Mouse (Mus musculus): ENCODE measurements around the gene Asap3.

Asap3 gene

GRCm38 (mm10) chr4:136206033-136206893, at the start of gene Asap3:
Gene Asap3 (plus strand): TSS chr4:136206365.
- peak; percentile 91 to 94 for DNase-seq (ENCODE audit: low spot score in 2 of 2)

GRCm38 (mm10) chr4:136158498-136158897, 47.7 kb upstream of the Asap3 start:
- DNase-seq (ENCODE audit: low spot score in 2 of 2) = no peak

GRCm38 (mm10) chr4:136159802-136160397, 46.3 kb upstream of the Asap3 start:
- peak; percentile 78 to 83 for DNase-seq (ENCODE audit: low spot score in 2 of 2)

- DNase-seq (ENCODE audit: low spot score in 2 of 2) = peak; percentile 87 to 89
Observed at GRCm38 (mm10) chr4:136163448-136163847, 42.7 kb upstream of the Asap3 start.

GRCm38 (mm10) chr4:136164981-136165380, 41.2 kb upstream of the Asap3 start:
- no peak for DNase-seq (ENCODE audit: low spot score in 2 of 2)

GRCm38 (mm10) chr4:136167701-136168100, 38.5 kb upstream of the Asap3 start:
- no peak for DNase-seq (ENCODE audit: low spot score in 2 of 2)

GRCm38 (mm10) chr4:136170401-136170800, 35.8 kb upstream of the Asap3 start:
- DNase-seq (ENCODE audit: low spot score in 2 of 2) = no peak

GRCm38 (mm10) chr4:136171455-136171854, 34.7 kb upstream of the Asap3 start:
- DNase-seq (ENCODE audit: low spot score in 2 of 2) = no peak

- DNase-seq (ENCODE audit: low spot score in 2 of 2) = peak; percentile 67 to 78
Observed at GRCm38 (mm10) chr4:136172011-136172541, 34.1 kb upstream of the Asap3 start, which contains the start of gene E2f2. Gene E2f2 (plus strand): TSS chr4:136172394.

- DNase-seq (ENCODE audit: low spot score in 2 of 2) = peak in 1 of 2 experiments; percentile 69
Observed at GRCm38 (mm10) chr4:136172542-136173209, 33.5 kb upstream of the Asap3 start.

- no peak for DNase-seq (ENCODE audit: low spot score in 2 of 2)
Observed at GRCm38 (mm10) chr4:136173210-136173715, 32.9 kb upstream of the Asap3 start.

- no peak for DNase-seq (ENCODE audit: low spot score in 2 of 2)
Observed at GRCm38 (mm10) chr4:136174216-136175193, 31.7 kb upstream of the Asap3 start.

- DNase-seq (ENCODE audit: low spot score in 2 of 2) = no peak
Observed at GRCm38 (mm10) chr4:136176022-136176552, 30.1 kb upstream of the Asap3 start.

GRCm38 (mm10) chr4:136177244-136177611, 28.9 kb upstream of the Asap3 start:
- no peak for DNase-seq (ENCODE audit: low spot score in 2 of 2)

- DNase-seq (ENCODE audit: low spot score in 2 of 2) = no peak
Observed at GRCm38 (mm10) chr4:136177612-136178474, 28.3 kb upstream of the Asap3 start.

- DNase-seq (ENCODE audit: low spot score in 2 of 2) = no peak
Observed at GRCm38 (mm10) chr4:136178475-136178921, 27.7 kb upstream of the Asap3 start.

GRCm38 (mm10) chr4:136179456-136179855, 26.7 kb upstream of the Asap3 start:
- no peak for DNase-seq (ENCODE audit: low spot score in 2 of 2)

GRCm38 (mm10) chr4:136179998-136180397, 26.2 kb upstream of the Asap3 start:
- DNase-seq (ENCODE audit: low spot score in 2 of 2) = peak; percentile 68 to 84

Data from right cerebral cortex, postnatal 10 days (tissue).